Mouse (Mus musculus) small intestine, adult 2 months (tissue): ENCODE measurements around the gene Otud4. TPM values are rescaled to one million over a fixed set of nuclear protein-coding genes. Genes with fewer than 3 reads are reported as not detected.

Experiments used
- H3K27ac ChIP-seq: fragments of 200-500 bp; 2 replicates; pipeline ENCODE4 v1.5.1; 2012; ENCODE audit warnings: low read depth, low read length, control low read depth, inconsistent platforms; ENCODE audit not compliant: insufficient read depth
- H3K27me3 ChIP-seq: fragments of 200-500 bp; 2 replicates; pipeline ENCODE4 v1.6.1; 2012; ENCODE audit warnings: mild to moderate bottlenecking, moderate library complexity, low read length, inconsistent platforms; ENCODE audit not compliant: control insufficient read depth, insufficient read depth
- H3K36me3 ChIP-seq: fragments of 200-500 bp; 2 replicates; pipeline ENCODE4 v1.6.1; 2012; ENCODE audit warnings: mild to moderate bottlenecking, low read length, control low read depth, inconsistent platforms; ENCODE audit not compliant: control insufficient read depth, insufficient read depth
- H3K4me1 ChIP-seq: fragments of 200-500 bp; 2 replicates; pipeline ENCODE4 v1.6.1; 2012; ENCODE audit warnings: low read length, inconsistent platforms, mixed read lengths; ENCODE audit not compliant: control insufficient read depth, insufficient read depth, insufficient read length
- H3K4me3 ChIP-seq: fragments of 200-500 bp; 2 replicates; pipeline ENCODE4 v1.5.1; 2012; ENCODE audit warnings: low read depth, mild to moderate bottlenecking, control low read depth, inconsistent platforms, low read length, moderate library complexity
- CTCF ChIP-seq: fragments of 200-500 bp; IDR thresholded peaks from 2 replicates; pipeline ENCODE4 v1.5.1; 2012; ENCODE audit warnings: low read depth, mild to moderate bottlenecking, control low read depth, inconsistent platforms, low read length, moderate library complexity, mixed read lengths; ENCODE audit not compliant: insufficient replicate concordance, insufficient read length; ENCODE audit errors: extremely low read depth
- POLR2A ChIP-seq: fragments of 200-500 bp; IDR thresholded peaks from 2 replicates; pipeline ENCODE4 v1.6.1; 2012; ENCODE audit warnings: low read depth, mild to moderate bottlenecking, control low read depth, inconsistent platforms, low read length, moderate library complexity
- WGBS: fragments of 180-500 bp; shearing (Covaris S2); methylation state at CpG from one replicate; pipeline ENCODE4 v1.1.7; 2018; 5-methylcytosine and 5-hydroxymethylcytosine counted together
- polyA plus RNA-seq: library from polyadenylated mRNA; depleted of rRNA; stranded (reverse); fragments of >200 nt; gene quantifications from 2 replicates; pipeline ENCODE4 v1.2.3, GENCODE M21; 2012

Gene Otud4
- polyA plus RNA-seq, 1 experiment: 18.0 TPM

GRCm38 (mm10) chr8:79612298-79612697 is 27.1 kb upstream of the Otud4 start:
- 73% methylated on average over 6 of the region's 6 CpGs for WGBS

DNA sequence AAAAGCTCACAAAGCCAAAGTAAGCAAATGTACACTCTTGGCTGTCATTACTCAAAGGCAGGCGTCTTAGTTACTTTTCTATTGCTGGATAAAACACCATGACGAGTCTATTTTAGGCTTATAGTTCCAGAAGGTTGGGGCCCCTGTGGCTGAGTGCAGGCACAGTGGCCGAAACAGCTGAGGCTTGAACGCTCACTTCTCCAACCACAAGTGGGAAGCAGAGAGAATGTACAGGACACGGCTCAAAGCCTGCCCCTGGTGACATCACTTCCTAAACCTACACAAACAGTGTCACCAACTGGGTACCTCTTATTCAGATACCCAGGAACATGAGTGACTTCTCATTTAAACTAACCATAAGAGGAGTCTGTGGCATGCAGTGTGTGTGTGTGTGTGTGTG is 26.5 kb upstream of the Otud4 start:
- Histone ChIP-seq H3K27me3 (no peaks in the 10 kb centered on the region), H3K36me3 (no peaks in the 10 kb centered on the region), H3K4me1 (peaks cover 3% of the 10 kb centered on the region; the same call in 1 of the 2 replicates), H3K27ac (no peak overlapping the region), H3K4me3 (no peak overlapping the region)
- TF ChIP-seq POLR2A (no peak), CTCF (no peak)
- WGBS: 57% methylated on average over 5 of the region's 5 CpGs

More at GRCm38 (mm10) chr8:79612298-79612697, 27.1 kb upstream of the Otud4 start:
- no peak overlapping the region for H3K4me3 ChIP-seq
- TF ChIP-seq POLR2A (no peak), CTCF (no peak)
- H3K4me1 ChIP-seq: peaks cover 3% of the 10 kb centered on the region; the same call in 1 of the 2 replicates
- H3K36me3 ChIP-seq: no peaks in the 10 kb centered on the region
- no peak overlapping the region for H3K27ac ChIP-seq
- no peaks in the 10 kb centered on the region for H3K27me3 ChIP-seq

DNA sequence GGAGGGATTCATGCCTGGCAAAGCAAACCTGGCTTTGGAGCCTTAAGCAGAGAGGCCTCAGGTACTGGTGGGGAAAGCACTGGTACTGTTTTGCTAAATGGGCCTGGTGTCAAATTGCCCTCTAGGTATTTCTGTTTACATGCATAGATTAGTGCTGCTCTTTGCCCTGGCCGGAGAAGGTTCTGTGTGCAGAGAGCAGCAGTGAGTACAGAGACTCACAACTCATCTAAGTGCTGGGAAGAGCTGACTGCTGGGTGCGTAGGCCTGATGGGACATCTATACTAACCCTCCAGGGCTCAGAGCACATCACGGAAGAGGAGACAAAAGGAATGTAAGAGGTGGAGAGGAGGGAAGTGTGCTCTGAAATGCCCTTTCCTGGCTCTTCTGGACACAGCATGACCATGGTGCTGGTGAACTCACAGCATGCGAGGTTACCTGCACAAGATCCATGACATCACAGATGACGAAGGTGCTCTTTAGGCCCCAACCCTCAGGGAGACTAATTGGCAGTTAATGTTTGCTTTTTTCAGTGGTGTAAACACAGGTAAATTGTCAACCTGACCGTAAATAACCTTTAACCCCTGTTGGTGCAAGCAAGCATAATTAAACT is 23.6 kb upstream of the Otud4 start:
- WGBS: 49% methylated on average over 6 of the region's 6 CpGs

DNA sequence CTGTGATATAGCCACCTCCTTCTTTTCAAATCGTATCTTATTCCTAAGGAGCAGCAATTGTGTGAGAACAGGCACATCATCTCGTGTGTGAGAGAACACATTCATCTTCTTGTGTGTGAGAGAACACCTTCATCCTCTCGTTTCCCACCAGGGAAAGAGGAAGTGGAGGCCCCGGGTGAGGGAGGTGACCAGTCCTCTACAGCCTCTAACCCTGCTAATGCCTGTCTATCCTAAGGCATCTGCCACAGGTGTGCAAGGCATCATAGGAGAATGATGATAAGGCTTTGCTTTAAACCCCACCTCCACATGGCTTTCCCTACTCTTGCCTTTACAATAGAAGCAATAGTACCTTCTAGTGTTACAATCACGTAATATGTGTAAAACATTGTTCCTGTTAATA is 20.5 kb upstream of the Otud4 start:
- TF ChIP-seq CTCF: no peak
- TF ChIP-seq POLR2A: no peak
- Histone ChIP-seq H3K36me3 (no peaks in the 10 kb centered on the region), H3K4me1 (peaks cover 3% of the 10 kb centered on the region; the same call in 1 of the 2 replicates), H3K27ac (no peak overlapping the region), H3K4me3 (no peak overlapping the region), H3K27me3 (no peaks in the 10 kb centered on the region)
- 68% methylated on average over 5 of the region's 5 CpGs for WGBS

More for the DNA sequence above, 23.6 kb upstream of the Otud4 start:
- H3K27me3 ChIP-seq: no peaks in the 10 kb centered on the region
- peaks cover 3% of the 10 kb centered on the region; the same call in 1 of the 2 replicates for H3K4me1 ChIP-seq
- no peaks in the 10 kb centered on the region for H3K36me3 ChIP-seq
- no peak overlapping the region for H3K27ac ChIP-seq
- TF ChIP-seq CTCF: no peak
- TF ChIP-seq POLR2A: no peak
- no peak overlapping the region for H3K4me3 ChIP-seq

DNA sequence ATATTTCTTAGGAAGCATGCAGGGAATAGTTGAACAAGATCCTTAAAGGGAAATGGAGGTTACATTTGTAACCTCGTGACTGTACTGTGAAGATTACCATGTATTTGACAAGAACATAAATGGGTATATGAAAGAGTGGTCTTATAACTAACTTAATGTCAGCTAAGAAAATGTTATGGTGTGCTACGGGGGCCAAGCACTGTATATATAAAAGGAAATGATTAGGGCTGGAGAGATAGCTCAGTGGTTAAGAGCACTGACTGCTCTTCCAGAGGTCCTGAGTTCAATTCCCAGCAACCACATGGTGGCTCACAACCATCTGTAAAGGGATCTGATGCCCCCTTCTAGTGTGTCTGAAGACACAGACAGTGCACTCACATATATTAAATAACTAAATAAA is 20.1 kb upstream of the Otud4 start:
- Histone ChIP-seq H3K27me3 (no peaks in the 10 kb centered on the region), H3K36me3 (no peaks in the 10 kb centered on the region), H3K4me1 (peaks cover 3% of the 10 kb centered on the region; the same call in 1 of the 2 replicates), H3K4me3 (no peak overlapping the region), H3K27ac (no peak overlapping the region)
- TF ChIP-seq CTCF (no peak), POLR2A (no peak)
- WGBS: 85% methylated on average over 2 of the region's 2 CpGs

DNA sequence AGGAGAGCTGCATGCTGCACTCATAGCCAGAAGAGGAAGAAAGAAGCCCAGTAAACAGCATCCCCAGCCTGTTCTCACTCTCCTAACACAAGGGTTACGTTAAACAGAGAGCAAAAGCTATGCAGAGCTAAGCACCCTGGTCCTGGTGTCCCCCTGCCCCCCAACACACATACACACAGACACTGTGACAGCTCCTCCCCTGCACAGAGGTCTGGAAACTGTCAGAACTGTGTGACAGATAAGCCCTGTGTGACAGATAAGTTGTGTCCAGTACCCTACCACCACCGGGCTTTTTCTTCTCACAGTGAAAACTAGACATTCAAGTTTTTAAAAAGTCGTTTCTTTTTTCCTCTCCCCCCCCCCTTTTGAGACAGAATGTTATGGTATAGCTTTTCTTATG is 19.4 kb upstream of the Otud4 start:
- no peaks in the 10 kb centered on the region for H3K36me3 ChIP-seq
- 26% methylated on average over 3 of the region's 3 CpGs for WGBS
- TF ChIP-seq CTCF (no peak), POLR2A (no peak)
- no peak overlapping the region for H3K27ac ChIP-seq
- no peaks in the 10 kb centered on the region for H3K27me3 ChIP-seq
- H3K4me3 ChIP-seq: no peak overlapping the region
- peaks cover 3% of the 10 kb centered on the region; the same call in 1 of the 2 replicates for H3K4me1 ChIP-seq

GRCm38 (mm10) chr8:79620489-79621276 is 18.7 kb upstream of the Otud4 start:
- H3K27ac ChIP-seq: no peak overlapping the region
- peaks cover 3% of the 10 kb centered on the region; the same call in 1 of the 2 replicates for H3K4me1 ChIP-seq
- H3K4me3 ChIP-seq: no peak overlapping the region
- WGBS: 73% methylated on average over 9 of the region's 9 CpGs
- H3K27me3 ChIP-seq: no peaks in the 10 kb centered on the region
- H3K36me3 ChIP-seq: no peaks in the 10 kb centered on the region
- no peak for TF ChIP-seq POLR2A
- no peak for TF ChIP-seq CTCF
